Mouse (Mus musculus) Muller cell, postnatal 12 days (primary cell): ENCODE measurements around the gene Tmem53.

Experiments used
- DNase-seq: peaks from one replicate; pipeline ENCODE4 v3.0.0-alpha.2; 2015; ENCODE audit errors: inconsistent ontology term

Tmem53 gene

GRCm38 (mm10) chr4:117251801-117252316 lies at the start of gene Tmem53, which contains the start of gene Armh1:
Gene Tmem53, plus strand, starts transcription at chr4:117251951.
Gene Armh1, minus strand, starts transcription at chr4:117252125.
- DNase-seq, result peak; percentile 98

- peak; percentile 77 for DNase-seq
These were observed 49.4 kb upstream of the Tmem53 start for GRCm38 (mm10) chr4:117202046-117202991.

- DNase-seq, result no peak
These were observed 48.8 kb upstream of the Tmem53 start for GRCm38 (mm10) chr4:117202992-117203354.

GRCm38 (mm10) chr4:117209592-117209991 lies 42.2 kb upstream of the Tmem53 start:
- no peak for DNase-seq

GRCm38 (mm10) chr4:117210147-117211074 lies 41.3 kb upstream of the Tmem53 start:
- DNase-seq, result peak; percentile 84

GRCm38 (mm10) chr4:117214250-117214649 lies 37.5 kb upstream of the Tmem53 start:
- no peak for DNase-seq

GRCm38 (mm10) chr4:117217029-117217428 lies 34.7 kb upstream of the Tmem53 start:
- no peak for DNase-seq

- DNase-seq, result peak; percentile 41
These were observed 33.1 kb upstream of the Tmem53 start for GRCm38 (mm10) chr4:117218517-117219219.

- DNase-seq, result no peak
These were observed 30.8 kb upstream of the Tmem53 start for GRCm38 (mm10) chr4:117220741-117221515.

GRCm38 (mm10) chr4:117221836-117222235 lies 29.9 kb upstream of the Tmem53 start:
- no peak for DNase-seq

GRCm38 (mm10) chr4:117223001-117223400 lies 28.8 kb upstream of the Tmem53 start:
- peak; percentile 41 for DNase-seq

GRCm38 (mm10) chr4:117224122-117224521 lies 27.6 kb upstream of the Tmem53 start:
- no peak for DNase-seq

- DNase-seq, result no peak
These were observed 26.5 kb upstream of the Tmem53 start for GRCm38 (mm10) chr4:117225250-117225649.

GRCm38 (mm10) chr4:117229590-117229989 lies 22.2 kb upstream of the Tmem53 start:
- no peak for DNase-seq

GRCm38 (mm10) chr4:117230331-117230730 lies 21.4 kb upstream of the Tmem53 start:
- no peak for DNase-seq

- DNase-seq, result no peak
These were observed 20.5 kb upstream of the Tmem53 start for GRCm38 (mm10) chr4:117231208-117231607.

GRCm38 (mm10) chr4:117234166-117234741 lies 17.5 kb upstream of the Tmem53 start:
- no peak for DNase-seq

- DNase-seq, result peak; percentile 87
These were observed 15.9 kb upstream of the Tmem53 start for GRCm38 (mm10) chr4:117235822-117236221.

- DNase-seq, result no peak
These were observed 12.6 kb upstream of the Tmem53 start for GRCm38 (mm10) chr4:117239153-117239552.

GRCm38 (mm10) chr4:117240867-117241266 lies 10.9 kb upstream of the Tmem53 start:
- peak; percentile 38 for DNase-seq
